Mouse (Mus musculus) ES-E14 (cell line): ENCODE measurements at regions not wholly inside any gene's neighbourhood (a gene's known extent, or its start where the extent isn't known, plus 50 kb on each side); places are given as distances from the start of the nearest gene placed in this dataset.

Experiments
- DNase-seq: peaks from one replicate; pipeline ENCODE4 v3.0.0-alpha.2; 2013; ENCODE audit warnings: low read depth, low spot score
- H3K27ac ChIP-seq: 2 replicates; pipeline ENCODE4 v1.5.1; 2012; ENCODE audit warnings: low read depth, mild to moderate bottlenecking, low read length, moderate library complexity, mixed read lengths; ENCODE audit not compliant: poor library complexity, insufficient read depth, severe bottlenecking
- H3K36me3 ChIP-seq: 2 replicates; pipeline ENCODE4 v1.6.1; 2012; ENCODE audit warnings: mild to moderate bottlenecking, low read length, moderate library complexity, mixed read lengths; ENCODE audit not compliant: control insufficient read depth, poor library complexity, insufficient read depth, severe bottlenecking
- H3K4me1 ChIP-seq, 2 experiments: fragments of 150-350 bp in 1 of 2; sonication (generic) in 1 of 2; 2 replicates each; pipeline ENCODE4 v1.6.1; 2012; ENCODE audit warnings: low read length in 2 of 2, mild to moderate bottlenecking in 1 of 2, mixed read lengths in 1 of 2; ENCODE audit not compliant: control insufficient read depth in 2 of 2, insufficient read depth in 2 of 2, poor library complexity in 1 of 2
- H3K4me3 ChIP-seq, 2 experiments: fragments of 150-350 bp in 1 of 2; sonication (generic) in 1 of 2; 2 replicates each; pipeline ENCODE4 v1.5.1; 2012; ENCODE audit warnings: low read length in 2 of 2, low read depth in 1 of 2, mild to moderate bottlenecking in 1 of 2, mixed read lengths in 1 of 2; ENCODE audit not compliant: insufficient read depth in 1 of 2, poor library complexity in 1 of 2, severe bottlenecking in 1 of 2
- H3K9ac ChIP-seq: 2 replicates; pipeline ENCODE4 v1.6.1; 2012; ENCODE audit warnings: low read depth, mild to moderate bottlenecking, low read length, mixed read lengths; ENCODE audit not compliant: poor library complexity, insufficient read depth, severe bottlenecking
- H3K9me3 ChIP-seq: fragments of 150-350 bp; sonication (generic); 2 replicates; pipeline ENCODE4 v1.6.1; 2012; ENCODE audit warnings: low read depth, mild to moderate bottlenecking, low read length; ENCODE audit not compliant: control insufficient read depth, insufficient read depth
- CHD2 ChIP-seq: IDR thresholded peaks from 2 replicates; pipeline ENCODE4 v1.6.1; 2014; ENCODE audit warnings: mild to moderate bottlenecking, low read depth, low read length, inconsistent platforms
- HCFC1 ChIP-seq: IDR thresholded peaks from 2 replicates; pipeline ENCODE4 v1.6.1; 2012; ENCODE audit warnings: low read length, inconsistent platforms, borderline replicate concordance; ENCODE audit not compliant: insufficient read depth
- MAFK ChIP-seq: IDR thresholded peaks from 2 replicates; pipeline ENCODE4 v1.6.1; 2014; ENCODE audit warnings: mild to moderate bottlenecking, low read depth, low read length, inconsistent platforms; ENCODE audit not compliant: insufficient read depth
- ZC3H11A ChIP-seq: IDR thresholded peaks from 2 replicates; pipeline ENCODE4 v1.6.1; 2012; ENCODE audit warnings: low read depth, mild to moderate bottlenecking, inconsistent platforms, low read length, borderline replicate concordance
- ZNF384 ChIP-seq: IDR thresholded peaks from 2 replicates; pipeline ENCODE4 v1.6.1; 2012; ENCODE audit warnings: low read depth, low read length, inconsistent platforms
- in situ Hi-C, 2 experiments: fragments of 600-800 bp; cut with MboI; formaldehyde crosslinking; loops; one replicate each; pipeline ENCODE4 v1.15.1; 2025; ENCODE audit warnings: low sequenced_read_pairs in 2 of 2, inconsistent platforms in 1 of 2; ENCODE audit not compliant: unreplicated experiment in 2 of 2

- Histone ChIP-seq H3K4me1 (peaks cover 3 to 14% of the 10 kb centered on the region in 2 experiments; a peak in 2 of 4 replicates), H3K36me3 (peaks cover 16% of the 10 kb centered on the region; the same call in 1 of the 2 replicates), H3K9me3 (no peaks in the 10 kb centered on the region), H3K4me3 (no peak overlapping the region), H3K27ac (no peak overlapping the region), H3K9ac (peak overlapping the region; percentile 20; the same call in 1 of the 2 replicates)
- no peak for DNase-seq
- TF ChIP-seq ZNF384 = no peak
- no peak for TF ChIP-seq HCFC1
- TF ChIP-seq ZC3H11A = no peak
- no peak for TF ChIP-seq CHD2
- no peak for TF ChIP-seq MAFK
- in situ Hi-C loops = no loop called here
Measured at GRCm38 (mm10) chr17:47226391-47226790, 142.3 kb upstream of the Mrps10 start.

- no peak for TF ChIP-seq MAFK
- TF ChIP-seq ZNF384 = peak; percentile 35; the same call in 1 of the 2 replicates
- Histone ChIP-seq H3K36me3 (peaks cover 10% of the 10 kb centered on the region; the same call in 1 of the 2 replicates), H3K4me1 (peaks cover 3 to 17% of the 10 kb centered on the region in 2 experiments; a peak in 2 of 4 replicates), H3K9ac (peak overlapping the region; percentile 19; the same call in 1 of the 2 replicates), H3K27ac (no peak overlapping the region), H3K9me3 (no peaks in the 10 kb centered on the region), H3K4me3 (no peak overlapping the region)
- no peak for DNase-seq
- in situ Hi-C loops = no loop called here
Measured at GRCm38 (mm10) chr17:47225306-47226269, 143.1 kb upstream of the Mrps10 start.

- DNase-seq = no peak
- in situ Hi-C loops = no loop called here
- no peaks in the 10 kb centered on the region; the same call in 1 of the 2 replicates for H3K36me3 ChIP-seq
- H3K4me3 ChIP-seq = no peak overlapping the region
- no peaks in the 10 kb centered on the region for H3K9me3 ChIP-seq
- H3K9ac ChIP-seq = no peak overlapping the region
- H3K27ac ChIP-seq = no peak overlapping the region
- TF ChIP-seq CHD2 = no peak
- TF ChIP-seq ZC3H11A = no peak
- no peak for TF ChIP-seq MAFK
- no peak for TF ChIP-seq ZNF384
- TF ChIP-seq HCFC1 = no peak
- H3K4me1 ChIP-seq = peaks cover under 1 to 13% of the 10 kb centered on the region in 2 experiments; a peak in 2 of 4 replicates
Measured at GRCm38 (mm10) chr17:47221068-47221796, 147.5 kb upstream of the Mrps10 start.

- Histone ChIP-seq H3K27ac (no peak overlapping the region), H3K4me3 (no peak overlapping the region), H3K9ac (no peak overlapping the region), H3K9me3 (no peaks in the 10 kb centered on the region), H3K36me3 (no peaks in the 10 kb centered on the region; the same call in 1 of the 2 replicates), H3K4me1 (peaks cover 0 to 7% of the 10 kb centered on the region in 2 experiments; a peak in 2 of 4 replicates)
- TF ChIP-seq HCFC1 (no peak), ZNF384 (no peak), CHD2 (no peak)
- in situ Hi-C loops = no loop called here
- no peak for DNase-seq
Measured at GRCm38 (mm10) chr17:47219846-47220245, 148.8 kb upstream of the Mrps10 start.
